Mouse (Mus musculus) midbrain, embryonic 10.5 days (tissue): ENCODE measurements at regions not wholly inside any gene's neighbourhood (a gene's known extent, or its start where the extent isn't known, plus 50 kb on each side); places are given as distances from the start of the nearest gene placed in this dataset.
"Not testable (repeated sequence)": the region's sequence is repeated elsewhere in the genome, so short reads cannot be mapped to it uniquely, and the experiment has no call there.

Source experiments
- DNase-seq: peaks from one replicate; pipeline ENCODE4 v3.0.0-alpha.2; 2017; ENCODE audit warnings: low spot score
- H3K27ac ChIP-seq: fragments of 300-500 bp; sonication (generic); replicated peaks from 2 replicates; pipeline ENCODE4 v1.5.1; 2016; ENCODE audit warnings: mild to moderate bottlenecking
- H3K27me3 ChIP-seq: fragments of 300-500 bp; sonication (generic); 2 replicates; pipeline ENCODE4 v1.6.1; 2016; ENCODE audit warnings: low read depth, mild to moderate bottlenecking; ENCODE audit not compliant: poor library complexity, severe bottlenecking
- H3K36me3 ChIP-seq: fragments of 300-500 bp; sonication (generic); 2 replicates; pipeline ENCODE4 v1.6.1; 2016; ENCODE audit warnings: mild to moderate bottlenecking, moderate library complexity
- H3K4me1 ChIP-seq: fragments of 300-500 bp; sonication (generic); 2 replicates; pipeline ENCODE4 v1.6.1; 2016
- H3K4me3 ChIP-seq: fragments of 300-500 bp; sonication (generic); 2 replicates; pipeline ENCODE4 v1.5.1; 2016; ENCODE audit warnings: mild to moderate bottlenecking, moderate library complexity
- H3K9me3 ChIP-seq: fragments of 300-500 bp; sonication (generic); replicated peaks from 2 replicates; pipeline ENCODE4 v1.6.1; 2016; ENCODE audit warnings: mild to moderate bottlenecking
- WGBS: fragments of 180-500 bp; shearing (Covaris S2); methylation state at CpG from one replicate; pipeline ENCODE4 v1.1.7; 2016; 5-methylcytosine and 5-hydroxymethylcytosine counted together

DNA sequence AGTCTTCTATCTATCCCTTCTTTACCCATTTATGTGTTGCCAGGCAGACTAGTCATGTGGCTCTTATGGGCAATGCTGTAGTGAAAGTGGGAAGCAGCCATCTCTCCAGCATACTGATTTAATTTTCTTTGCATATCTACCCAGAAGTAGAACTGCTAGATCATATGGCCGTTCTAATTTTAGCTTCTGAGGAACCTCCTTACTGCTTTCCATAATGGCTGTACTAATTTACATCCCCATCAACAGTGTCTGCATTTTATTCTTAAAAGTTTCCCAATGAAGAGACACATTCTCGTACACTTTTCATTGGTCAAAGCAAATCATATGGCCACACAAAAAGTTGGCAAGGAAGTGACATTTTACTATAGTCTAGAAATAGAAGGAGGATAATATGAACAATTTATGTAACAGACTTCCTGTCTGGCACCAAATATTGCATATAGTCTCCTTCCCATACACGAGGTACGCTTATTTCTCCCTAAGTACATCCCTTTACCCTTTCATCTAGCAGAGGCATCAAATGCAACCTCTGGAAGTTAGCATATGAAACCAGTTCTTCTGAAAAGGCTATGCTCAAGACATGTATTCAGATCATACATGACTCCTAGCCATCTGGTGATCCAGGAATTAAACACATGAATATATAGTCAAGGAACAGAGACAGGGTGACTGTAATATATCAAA lies 119.0 kb downstream of the Spata19 start:
- H3K36me3 ChIP-seq = no peaks in the 10 kb centered on the region
- no peak for DNase-seq
- no peaks in the 10 kb centered on the region for H3K27me3 ChIP-seq
- no peaks in the 10 kb centered on the region for H3K9me3 ChIP-seq
- no peak overlapping the region for H3K4me3 ChIP-seq
- WGBS = 86% methylated on average over 4 of the region's 4 CpGs
- H3K4me1 ChIP-seq = 0 out of 2 replicates have a peak, but pooled peaks cover 3% of the 10 kb centered on the region
- no peak overlapping the region for H3K27ac ChIP-seq

DNA sequence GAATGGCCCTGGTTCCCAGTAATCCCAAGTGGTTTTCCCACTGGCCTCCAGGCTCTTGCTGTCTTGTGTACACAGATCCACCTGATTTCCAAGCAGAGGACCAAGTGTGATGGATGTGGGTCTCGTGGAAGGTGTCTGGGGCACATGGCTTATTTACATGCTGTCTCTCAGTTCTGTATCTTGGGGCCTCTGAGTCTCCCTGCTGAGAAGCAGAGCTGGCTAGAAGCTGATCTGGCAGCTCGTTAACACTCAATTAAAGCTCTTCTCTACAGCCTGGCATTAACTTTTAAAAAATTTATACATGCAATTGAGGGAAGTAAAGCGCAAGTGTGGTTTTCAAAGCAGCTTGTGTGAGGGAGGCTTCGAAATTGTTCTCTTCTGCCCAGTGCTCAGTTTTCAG lies 121.4 kb downstream of the Spata19 start:
- Histone ChIP-seq H3K4me1 (0 out of 2 replicates have a peak, but pooled peaks cover 3% of the 10 kb centered on the region), H3K36me3 (no peaks in the 10 kb centered on the region), H3K4me3 (no peak overlapping the region), H3K27ac (no peak overlapping the region), H3K9me3 (no peaks in the 10 kb centered on the region), H3K27me3 (no peaks in the 10 kb centered on the region)
- DNase-seq = no peak
- WGBS = 71% methylated on average over 4 of the region's 4 CpGs

DNA sequence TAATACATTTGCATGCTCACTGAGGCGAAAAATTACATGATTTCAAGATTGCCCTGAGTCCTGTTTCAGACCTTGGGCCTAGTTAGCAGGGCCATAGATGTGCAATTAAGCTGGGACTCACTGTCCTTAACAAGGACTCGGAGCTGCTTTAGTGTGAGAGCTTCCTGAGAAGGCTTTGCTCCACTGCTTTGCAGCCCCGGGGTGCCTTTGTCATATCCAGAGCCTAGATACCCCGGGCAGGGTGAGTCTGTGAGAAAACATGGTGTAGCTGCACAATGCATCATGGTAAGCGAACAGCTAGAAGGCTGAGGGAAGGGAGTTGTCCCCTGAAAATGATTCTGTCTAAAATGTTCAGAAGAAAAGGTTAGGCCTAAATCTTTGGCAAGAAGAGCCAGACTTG lies 123.1 kb downstream of the Spata19 start:
- Histone ChIP-seq H3K9me3 (no peaks in the 10 kb centered on the region), H3K4me3 (no peak overlapping the region), H3K36me3 (no peaks in the 10 kb centered on the region), H3K27me3 (no peaks in the 10 kb centered on the region), H3K4me1 (0 out of 2 replicates have a peak, but pooled peaks cover 3% of the 10 kb centered on the region), H3K27ac (no peak overlapping the region)
- WGBS = 47% methylated on average over 5 of the region's 5 CpGs
- no peak for DNase-seq

DNA sequence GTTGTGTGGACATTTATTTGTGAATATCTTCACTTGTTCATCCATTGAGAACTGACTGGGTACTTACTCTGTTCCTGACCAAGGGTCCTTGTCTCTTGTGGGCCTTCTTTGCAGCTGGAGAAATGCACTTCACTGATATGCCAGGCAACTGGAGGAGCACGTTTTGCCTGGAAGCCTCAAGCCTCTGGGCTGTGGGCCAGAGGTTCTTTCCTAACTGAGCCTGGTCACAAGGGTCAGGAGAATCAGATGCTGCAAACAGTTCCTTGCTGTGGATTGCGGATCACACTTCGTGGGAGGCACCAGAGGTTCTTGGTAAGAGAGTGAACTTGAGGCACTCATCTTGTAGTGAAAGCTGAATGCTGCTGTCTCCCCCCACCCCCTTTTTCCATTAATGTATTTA lies 124.6 kb downstream of the Spata19 start:
- Histone ChIP-seq H3K27ac (no peak overlapping the region), H3K4me3 (no peak overlapping the region), H3K9me3 (no peaks in the 10 kb centered on the region), H3K36me3 (no peaks in the 10 kb centered on the region), H3K4me1 (0 out of 2 replicates have a peak, but pooled peaks cover 3% of the 10 kb centered on the region), H3K27me3 (no peaks in the 10 kb centered on the region)
- WGBS = 84% methylated on average over 3 of the region's 3 CpGs
- DNase-seq = no peak

DNA sequence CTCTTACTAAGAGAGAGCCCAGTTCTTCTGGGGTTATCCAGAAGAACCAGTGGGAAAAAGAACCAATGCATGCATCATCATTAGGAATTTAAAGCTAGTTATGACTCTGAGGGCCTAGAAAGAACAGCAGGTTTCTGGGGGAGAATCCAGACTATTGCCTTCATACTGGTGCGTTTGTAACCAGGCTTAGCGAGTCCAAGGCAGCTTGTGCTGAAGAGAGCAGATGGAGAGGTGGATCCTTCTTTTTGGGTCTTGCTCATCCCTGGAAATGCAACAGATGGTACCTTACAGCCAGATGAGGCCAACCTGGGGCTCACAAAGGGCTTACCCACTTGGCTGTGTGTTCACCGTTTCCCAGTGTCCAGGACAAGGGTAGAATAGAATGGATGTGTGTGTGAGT lies 130.1 kb downstream of the Spata19 start:
- no peak overlapping the region for H3K4me3 ChIP-seq
- no peak for DNase-seq
- H3K4me1 ChIP-seq = no peaks in the 10 kb centered on the region
- no peaks in the 10 kb centered on the region for H3K9me3 ChIP-seq
- no peak overlapping the region for H3K27ac ChIP-seq
- WGBS = 91% methylated on average over 3 of the region's 3 CpGs
- H3K36me3 ChIP-seq = no peaks in the 10 kb centered on the region
- H3K27me3 ChIP-seq = no peaks in the 10 kb centered on the region

DNA sequence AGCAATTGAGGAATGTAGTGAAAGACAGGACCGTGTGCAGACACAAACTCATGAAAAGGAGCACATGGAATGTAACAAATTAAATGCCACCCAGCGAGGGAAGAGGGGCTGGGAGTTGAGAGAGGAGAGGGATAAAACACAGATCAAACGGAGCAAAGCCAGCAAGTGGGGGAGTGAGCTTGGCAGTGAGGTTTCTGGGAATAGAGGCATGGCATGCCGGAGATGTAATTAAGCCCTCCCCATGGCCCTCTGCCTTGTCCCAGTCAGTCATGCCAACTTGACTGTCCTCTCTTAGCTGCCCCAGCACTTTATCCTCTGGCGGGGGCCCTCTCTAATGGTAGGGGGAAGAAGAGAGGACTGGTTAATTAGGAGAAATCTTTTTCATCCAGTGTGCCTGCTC lies 141.9 kb downstream of the Spata19 start:
- Histone ChIP-seq H3K4me3 (no peak overlapping the region), H3K36me3 (no peaks in the 10 kb centered on the region), H3K4me1 (peaks cover 6% of the 10 kb centered on the region; the same call in 1 of the 2 replicates), H3K9me3 (no peaks in the 10 kb centered on the region), H3K27me3 (no peaks in the 10 kb centered on the region), H3K27ac (no peak overlapping the region)
- 48% methylated on average over 5 of the region's 5 CpGs for WGBS
- DNase-seq = no peak

DNA sequence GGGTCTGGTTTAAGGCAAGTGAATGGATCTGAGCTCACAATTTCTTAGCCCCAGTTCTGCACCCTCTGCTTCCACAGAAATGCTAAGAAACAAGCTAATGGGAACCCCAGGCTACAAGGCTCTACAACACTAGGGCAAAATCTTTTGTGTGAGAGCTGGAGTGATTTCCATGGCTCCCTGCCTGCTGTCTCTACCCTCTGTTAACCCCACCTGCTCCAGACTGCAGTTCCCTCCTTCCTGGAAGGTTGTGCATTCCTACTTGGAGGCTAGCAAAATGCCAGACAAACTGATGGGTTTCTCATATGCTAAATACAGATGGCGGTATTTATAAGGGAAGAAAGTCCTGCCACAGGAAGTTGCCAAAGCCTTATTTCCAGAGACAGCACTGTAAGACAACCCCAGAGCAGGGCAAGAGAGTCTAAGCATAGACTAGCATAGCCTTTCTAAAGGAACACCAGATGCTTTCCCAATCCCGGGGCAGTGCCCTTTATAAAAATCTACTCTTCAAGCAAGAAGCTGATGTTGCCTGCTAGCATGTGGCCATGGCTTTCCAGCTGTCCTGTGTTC lies 145.1 kb downstream of the Spata19 start:
- H3K4me1 ChIP-seq = peaks cover 6% of the 10 kb centered on the region; the same call in 1 of the 2 replicates
- H3K27me3 ChIP-seq = no peaks in the 10 kb centered on the region
- H3K4me3 ChIP-seq = no peak overlapping the region
- H3K27ac ChIP-seq = no peak overlapping the region
- no peaks in the 10 kb centered on the region for H3K9me3 ChIP-seq
- no peaks in the 10 kb centered on the region for H3K36me3 ChIP-seq
- 79% methylated on average over 2 of the region's 2 CpGs for WGBS
- DNase-seq = no peak

DNA sequence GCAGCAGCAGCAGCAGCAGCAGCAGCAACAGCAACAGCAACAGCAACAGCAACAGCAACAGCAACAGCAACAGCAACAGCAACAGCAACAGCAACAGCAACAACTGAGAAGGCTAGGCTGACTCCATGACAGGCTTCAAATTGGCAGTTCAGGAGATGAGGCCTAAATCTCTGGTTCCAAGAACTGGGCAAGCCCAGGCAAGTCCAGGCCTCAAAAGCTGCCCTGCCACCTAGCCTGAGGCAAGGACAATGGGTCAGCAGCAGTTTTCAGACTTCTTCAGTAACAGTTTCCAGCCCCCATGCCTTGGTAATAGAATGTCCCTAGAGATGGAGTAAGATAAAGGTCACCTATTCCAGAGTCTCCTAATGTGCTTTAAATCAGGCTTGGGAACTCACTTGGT lies 158.1 kb downstream of the Spata19 start:
- not testable (repeated sequence) for H3K27ac ChIP-seq, DNase-seq, H3K36me3 ChIP-seq, H3K27me3 ChIP-seq, H3K4me3 ChIP-seq, H3K9me3 ChIP-seq
- H3K4me1 ChIP-seq = peaks cover 24% of the 10 kb centered on the region

DNA sequence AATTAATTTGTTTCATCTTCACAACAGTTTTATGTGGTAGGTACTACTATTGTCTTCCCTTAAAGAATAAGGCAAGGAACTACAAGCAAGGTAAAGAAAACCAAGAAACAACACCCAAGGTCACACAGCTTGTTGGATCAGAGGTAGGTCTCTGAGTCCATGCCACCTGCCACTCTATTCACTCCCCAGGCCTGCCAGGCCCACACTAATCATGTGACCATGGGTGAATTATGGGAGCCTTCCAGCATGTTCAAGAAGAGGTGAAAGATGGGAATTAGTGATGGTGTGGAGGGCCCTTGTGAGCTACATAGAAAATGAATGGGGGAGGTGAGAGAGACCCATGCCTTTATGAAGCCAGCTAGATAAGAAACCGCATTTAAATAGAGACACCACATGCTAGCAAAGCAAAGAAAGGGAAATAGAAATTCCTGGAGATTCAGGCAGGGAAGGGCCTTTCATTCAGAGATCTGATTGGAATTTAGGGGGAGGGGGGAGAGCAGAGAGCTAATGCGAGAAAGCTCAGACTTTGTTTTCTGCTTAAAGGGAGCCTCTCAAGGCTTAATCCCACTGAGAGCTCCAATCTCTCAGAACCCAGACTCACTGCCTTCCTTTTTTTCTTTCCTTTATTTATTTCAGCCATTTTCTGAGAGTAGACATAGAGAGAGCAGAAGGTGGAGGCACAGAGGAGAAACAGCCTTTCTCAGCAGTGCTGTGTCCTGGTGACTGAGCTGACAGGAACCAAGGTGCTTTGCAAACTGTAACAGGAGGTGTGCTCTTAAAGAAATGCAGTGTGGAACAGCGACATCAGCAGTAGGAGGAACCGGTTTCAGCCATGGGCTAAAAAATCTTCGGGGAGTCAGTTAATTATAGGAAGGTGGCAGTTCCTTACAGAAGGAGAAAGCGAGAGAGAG lies 160.0 kb downstream of the Spata19 start:
- Histone ChIP-seq H3K36me3 (no peaks in the 10 kb centered on the region), H3K4me1 (peaks cover 24% of the 10 kb centered on the region), H3K27ac (peak overlapping the region; percentile 80), H3K4me3 (no peak overlapping the region), H3K9me3 (no peaks in the 10 kb centered on the region), H3K27me3 (no peaks in the 10 kb centered on the region)
- WGBS = 13% methylated on average over 6 of the region's 6 CpGs
- DNase-seq = peak; percentile 24

DNA sequence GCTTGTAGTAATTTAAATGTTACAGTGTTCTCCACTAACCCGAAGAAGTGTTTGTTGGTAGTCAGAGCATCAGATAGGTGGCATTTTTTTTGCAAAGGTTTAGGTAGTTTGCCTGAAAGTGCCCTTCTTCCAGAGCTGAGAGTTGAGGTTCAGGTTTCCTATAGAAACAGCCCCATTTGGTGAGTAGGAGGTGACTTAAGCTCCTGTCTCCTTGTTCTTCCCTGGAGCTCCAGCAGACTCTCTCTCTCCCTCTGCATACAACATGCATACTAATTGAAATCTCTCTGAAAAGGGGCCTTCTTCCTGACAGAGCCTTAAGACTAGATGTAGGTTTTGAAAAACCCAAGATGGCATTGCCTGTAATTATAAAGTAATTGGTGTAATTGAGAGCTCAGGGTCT lies 161.3 kb downstream of the Spata19 start:
- Histone ChIP-seq H3K9me3 (no peaks in the 10 kb centered on the region), H3K27me3 (no peaks in the 10 kb centered on the region), H3K27ac (peak overlapping the region; percentile 80), H3K36me3 (no peaks in the 10 kb centered on the region), H3K4me3 (no peak overlapping the region), H3K4me1 (peaks cover 24% of the 10 kb centered on the region)
- no peak for DNase-seq
- WGBS = 70% methylated on average over 1 of the region's 1 CpGs

DNA sequence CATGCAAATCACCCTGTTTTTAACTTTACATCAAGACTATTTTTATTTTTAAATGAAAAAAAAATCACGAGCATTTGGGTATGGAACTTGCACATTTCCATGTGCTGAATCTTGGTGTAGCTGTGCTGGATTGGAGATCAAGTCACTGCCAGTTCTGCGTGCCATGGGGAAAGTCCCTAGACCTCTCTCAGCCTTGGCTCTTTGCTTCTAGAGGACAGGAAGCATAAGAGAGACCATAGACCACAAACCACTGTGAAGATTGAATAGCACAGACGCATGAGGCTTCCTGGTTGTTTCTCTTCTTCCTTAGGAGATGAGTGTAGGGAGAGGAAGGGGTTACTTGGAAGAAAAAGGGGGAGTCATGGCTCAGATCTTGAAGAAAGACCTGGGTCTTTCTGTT lies 161.7 kb downstream of the Spata19 start:
- H3K27ac ChIP-seq = 0 out of 2 replicates have a peak overlapping the region, but pooled peaks have one; percentile 80

DNA sequence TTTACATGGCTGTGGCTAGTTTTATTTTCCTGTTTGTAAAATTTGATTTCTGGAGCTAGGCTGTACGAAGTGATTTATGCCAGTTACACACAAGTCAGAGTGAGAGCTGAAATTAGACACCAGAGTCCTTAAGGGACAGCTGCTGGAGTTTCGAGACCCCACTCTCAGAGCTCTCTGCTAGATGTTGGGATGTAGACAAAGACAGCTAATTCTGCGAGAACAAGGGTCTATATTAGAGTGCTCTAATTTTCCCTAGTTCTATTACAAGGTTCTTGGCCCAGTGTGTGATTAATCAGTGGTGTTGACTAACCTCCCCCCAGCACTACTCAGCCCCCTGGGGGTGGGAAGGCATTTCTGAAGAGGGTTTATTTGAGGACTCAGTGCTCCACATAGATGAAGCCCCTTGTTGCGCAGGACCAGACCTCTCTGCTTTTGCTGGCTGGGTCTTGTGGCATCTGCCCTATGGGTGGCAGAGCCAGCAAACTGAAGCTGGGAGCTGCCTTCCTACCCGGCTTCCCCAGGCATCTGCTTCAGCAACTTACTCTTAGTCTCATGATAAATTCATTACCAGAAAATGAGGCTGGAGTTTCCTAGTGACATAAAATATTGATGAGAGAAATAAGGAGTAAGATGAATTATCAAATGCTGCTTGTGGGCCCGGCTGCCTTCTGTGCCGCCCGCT lies 171.9 kb downstream of the Spata19 start:
- no peak for DNase-seq
- H3K36me3 ChIP-seq = no peaks in the 10 kb centered on the region
- H3K9me3 ChIP-seq = no peaks in the 10 kb centered on the region
- no peaks in the 10 kb centered on the region for H3K27me3 ChIP-seq
- H3K4me1 ChIP-seq = no peaks in the 10 kb centered on the region
- H3K27ac ChIP-seq = no peak overlapping the region
- 82% methylated on average over 8 of the region's 8 CpGs for WGBS
- no peak overlapping the region for H3K4me3 ChIP-seq

More for the DNA sequence above, 161.7 kb downstream of the Spata19 start:
- Histone ChIP-seq H3K27me3 (no peaks in the 10 kb centered on the region), H3K36me3 (no peaks in the 10 kb centered on the region), H3K4me1 (peaks cover 24% of the 10 kb centered on the region), H3K9me3 (no peaks in the 10 kb centered on the region; the same call in 1 of the 2 replicates), H3K4me3 (no peak overlapping the region)
- no peak for DNase-seq
- WGBS = 87% methylated on average over 3 of the region's 3 CpGs
